Mouse (Mus musculus) retina, embryonic 14.5 days (tissue): Measurements from ENCODE around the gene Lipt1.
A peak's percentile ranks its signal among the peaks of the same experiment; 100 is the strongest.

Experiments used
- DNase-seq: peaks from one replicate; pipeline ENCODE4 v3.0.0-alpha.2; 2015; ENCODE audit warnings: low spot score

Lipt1 gene

GRCm38 (mm10) chr1:37871704-37872103 is at the start of gene Lipt1:
Gene Lipt1, plus strand, starts transcription at chr1:37871738.
- no peak for DNase-seq

- no peak for DNase-seq
Observed at GRCm38 (mm10) chr1:37831681-37832080, 39.9 kb upstream of the Lipt1 start.

GRCm38 (mm10) chr1:37846878-37847277 is 24.7 kb upstream of the Lipt1 start:
- DNase-seq = no peak

GRCm38 (mm10) chr1:37850696-37851095 is 20.8 kb upstream of the Lipt1 start:
- no peak for DNase-seq

- peak; percentile 99 for DNase-seq
Observed at GRCm38 (mm10) chr1:37864511-37865400, 6.8 kb upstream of the Lipt1 start.

GRCm38 (mm10) chr1:37865401-37866215 is 5.9 kb upstream of the Lipt1 start:
- DNase-seq = peak; percentile 14

GRCm38 (mm10) chr1:37866286-37866685 is 5.3 kb upstream of the Lipt1 start, which contains the start of gene Tsga10:
Gene Tsga10, minus strand, starts transcription at chr1:37866429.
- DNase-seq = no peak

- peak; percentile 55 for DNase-seq
Observed at GRCm38 (mm10) chr1:37867056-37867455, 4.5 kb upstream of the Lipt1 start.

- DNase-seq = no peak
Observed at GRCm38 (mm10) chr1:37867684-37868322, 3.7 kb upstream of the Lipt1 start.

GRCm38 (mm10) chr1:37868640-37869039 is 2.9 kb upstream of the Lipt1 start:
- DNase-seq = no peak

GRCm38 (mm10) chr1:37869362-37869761 is 2.2 kb upstream of the Lipt1 start:
- no peak for DNase-seq

GRCm38 (mm10) chr1:37872131-37873067 is 861 bp downstream of the Lipt1 start:
- DNase-seq = peak; percentile 76

GRCm38 (mm10) chr1:37873157-37873556 is 1.6 kb downstream of the Lipt1 start:
- DNase-seq = no peak

GRCm38 (mm10) chr1:37877736-37878460 is 6.4 kb downstream of the Lipt1 start:
- DNase-seq = no peak

- DNase-seq = no peak
Observed at GRCm38 (mm10) chr1:37883411-37883810, 11.9 kb downstream of the Lipt1 start.

GRCm38 (mm10) chr1:37884451-37884850 is 12.9 kb downstream of the Lipt1 start:
- no peak for DNase-seq

GRCm38 (mm10) chr1:37889206-37889605 is 17.7 kb downstream of the Lipt1 start:
- no peak for DNase-seq

GRCm38 (mm10) chr1:37890025-37890652 is 18.6 kb downstream of the Lipt1 start, which contains the start of the genes Mitd1 and Mrpl30:
Gene Mitd1, minus strand, starts transcription at chr1:37890411.
Gene Mrpl30, plus strand, starts transcription at chr1:37890477.
- DNase-seq = peak; percentile 95

- peak; percentile 37 for DNase-seq
Observed at GRCm38 (mm10) chr1:37891400-37891799, 19.9 kb downstream of the Lipt1 start.

- DNase-seq = no peak
Observed at GRCm38 (mm10) chr1:37894606-37895005, 23.1 kb downstream of the Lipt1 start.
